Mouse (Mus musculus): Measurements from ENCODE around the gene Gm49405. TPM values are rescaled to one million over a fixed set of nuclear protein-coding genes. Genes with fewer than 3 reads are reported as not detected.

The Gm49405 gene
- polyA plus RNA-seq, 1 experiment from 2014 or later: 0.48 TPM

DNA sequence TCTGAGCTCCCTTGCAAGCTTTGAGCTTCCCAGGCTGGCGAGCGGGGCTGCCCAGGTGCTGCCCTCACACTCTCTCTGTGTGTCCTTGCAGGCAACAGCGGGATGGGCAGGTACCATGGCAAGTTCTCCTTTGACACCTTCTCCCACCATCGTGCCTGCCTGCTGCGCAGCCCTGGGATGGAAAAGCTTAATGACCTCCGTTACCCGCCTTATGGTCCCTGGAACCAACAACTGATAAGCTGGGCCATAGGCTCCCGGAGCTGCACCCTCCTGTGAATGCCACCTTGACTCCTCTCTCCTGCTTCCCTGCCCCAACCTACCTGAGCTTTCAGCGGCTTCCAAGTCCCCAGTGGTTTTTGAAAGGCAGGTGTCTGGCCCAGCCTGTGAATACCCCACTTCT lies 19.5 kb upstream of the Gm49405 start:
- Histone ChIP-seq H3K9ac (ENCODE audit: low read depth, low read length) (no peak overlapping the region), H3K4me3 (ENCODE audit: low read depth, low read length) (no peak overlapping the region), H3K36me3 (ENCODE audit: control insufficient read depth, insufficient read depth) (no peaks in the 10 kb centered on the region), H3K27ac (ENCODE audit: low read length) (no peak overlapping the region), H3K9me3 (replicated peaks; ENCODE audit: control insufficient read depth, low read length) (no peaks in the 10 kb centered on the region), H3K27me3 (ENCODE audit: control insufficient read depth, insufficient read depth, low read depth, low read length) (no peaks in the 10 kb centered on the region), H3K4me1 (ENCODE audit: control insufficient read depth, low read depth, low read length) (peaks cover 11% of the 10 kb centered on the region), H3K4me2 (ENCODE audit: low read depth, low read length) (no peak overlapping the region)
- no peak for ATAC-seq (ENCODE audit: low read depth)
- 68% methylated on average over 9 of the region's 9 CpGs for WGBS (ENCODE audit: insufficient replicate concordance)

GRCm38 (mm10) chr19:3983527-3984200 lies 16.8 kb upstream of the Gm49405 start:
- no peaks in the 10 kb centered on the region for H3K9me3 ChIP-seq (replicated peaks; ENCODE audit: control insufficient read depth, low read length)
- no peak for ATAC-seq (ENCODE audit: low read depth)
- no peaks in the 10 kb centered on the region for H3K36me3 ChIP-seq (ENCODE audit: control insufficient read depth, insufficient read depth)
- no peak overlapping the region for H3K4me2 ChIP-seq (ENCODE audit: low read depth, low read length)
- H3K4me1 ChIP-seq (ENCODE audit: control insufficient read depth, low read depth, low read length): peaks cover 25% of the 10 kb centered on the region
- WGBS (ENCODE audit: insufficient replicate concordance): 61% methylated on average over 9 of the region's 9 CpGs
- H3K4me3 ChIP-seq (ENCODE audit: low read depth, low read length): no peak overlapping the region
- no peaks in the 10 kb centered on the region for H3K27me3 ChIP-seq (ENCODE audit: control insufficient read depth, insufficient read depth, low read depth, low read length)
- no peak overlapping the region for H3K9ac ChIP-seq (ENCODE audit: low read depth, low read length)
- no peak overlapping the region for H3K27ac ChIP-seq (ENCODE audit: low read length)

GRCm38 (mm10) chr19:3985261-3985681 lies 15.2 kb upstream of the Gm49405 start:
- no peaks in the 10 kb centered on the region for H3K27me3 ChIP-seq (ENCODE audit: control insufficient read depth, insufficient read depth, low read depth, low read length)
- ATAC-seq (ENCODE audit: low read depth): peak; percentile 39
- no peak overlapping the region for H3K4me3 ChIP-seq (ENCODE audit: low read depth, low read length)
- no peak overlapping the region; the same call in 1 of the 2 replicates for H3K9ac ChIP-seq (ENCODE audit: low read depth, low read length)
- no peaks in the 10 kb centered on the region for H3K9me3 ChIP-seq (replicated peaks; ENCODE audit: control insufficient read depth, low read length)
- peaks cover 25% of the 10 kb centered on the region for H3K4me1 ChIP-seq (ENCODE audit: control insufficient read depth, low read depth, low read length)
- peak overlapping the region; percentile 51; the same call in 1 of the 2 replicates for H3K27ac ChIP-seq (ENCODE audit: low read length)
- no peaks in the 10 kb centered on the region for H3K36me3 ChIP-seq (ENCODE audit: control insufficient read depth, insufficient read depth)
- no peak overlapping the region for H3K4me2 ChIP-seq (ENCODE audit: low read depth, low read length)
- WGBS (ENCODE audit: insufficient replicate concordance): 15% methylated on average over 8 of the region's 8 CpGs

GRCm38 (mm10) chr19:3986334-3986733 lies 14.1 kb upstream of the Gm49405 start, which contains the start of gene Acy3:
Acy3 (plus strand) TSS chr19:3986570.
- no peaks in the 10 kb centered on the region for H3K9me3 ChIP-seq (replicated peaks; ENCODE audit: control insufficient read depth, low read length)
- peaks cover 25% of the 10 kb centered on the region for H3K4me1 ChIP-seq (ENCODE audit: control insufficient read depth, low read depth, low read length)
- no peak within 1 kb of the TSS; the same call in 1 of the 2 replicates for H3K9ac ChIP-seq (ENCODE audit: low read depth, low read length)
- no peaks in the 10 kb centered on the region for H3K27me3 ChIP-seq (ENCODE audit: control insufficient read depth, insufficient read depth, low read depth, low read length)
- peak within 1 kb of the TSS; percentile 4 for H3K4me2 ChIP-seq (ENCODE audit: low read depth, low read length)
- H3K27ac ChIP-seq (ENCODE audit: low read length): peak within 1 kb of the TSS; percentile 51
- H3K36me3 ChIP-seq (ENCODE audit: control insufficient read depth, insufficient read depth): no peaks in the 10 kb centered on the region
- WGBS (ENCODE audit: insufficient replicate concordance): 12% methylated on average over 8 of the region's 8 CpGs
- H3K4me3 ChIP-seq (ENCODE audit: low read depth, low read length): 0 out of 2 replicates have a peak within 1 kb of the TSS, but pooled peaks have one; percentile 2
- peak; percentile 82 for ATAC-seq (ENCODE audit: low read depth)

- 80% methylated on average over 14 of the region's 14 CpGs for WGBS (ENCODE audit: insufficient replicate concordance)
- Histone ChIP-seq H3K9me3 (replicated peaks; ENCODE audit: control insufficient read depth, low read length) (no peaks in the 10 kb centered on the region), H3K4me3 (ENCODE audit: low read depth, low read length) (no peak overlapping the region), H3K9ac (ENCODE audit: low read depth, low read length) (no peak overlapping the region), H3K27me3 (ENCODE audit: control insufficient read depth, insufficient read depth, low read depth, low read length) (no peaks in the 10 kb centered on the region), H3K4me1 (ENCODE audit: control insufficient read depth, low read depth, low read length) (peaks cover 25% of the 10 kb centered on the region), H3K36me3 (ENCODE audit: control insufficient read depth, insufficient read depth) (no peaks in the 10 kb centered on the region), H3K4me2 (ENCODE audit: low read depth, low read length) (no peak overlapping the region), H3K27ac (ENCODE audit: low read length) (no peak overlapping the region)
- ATAC-seq (ENCODE audit: low read depth): no peak
These were observed 12.4 kb upstream of the Gm49405 start for GRCm38 (mm10) chr19:3988066-3988465.

DNA sequence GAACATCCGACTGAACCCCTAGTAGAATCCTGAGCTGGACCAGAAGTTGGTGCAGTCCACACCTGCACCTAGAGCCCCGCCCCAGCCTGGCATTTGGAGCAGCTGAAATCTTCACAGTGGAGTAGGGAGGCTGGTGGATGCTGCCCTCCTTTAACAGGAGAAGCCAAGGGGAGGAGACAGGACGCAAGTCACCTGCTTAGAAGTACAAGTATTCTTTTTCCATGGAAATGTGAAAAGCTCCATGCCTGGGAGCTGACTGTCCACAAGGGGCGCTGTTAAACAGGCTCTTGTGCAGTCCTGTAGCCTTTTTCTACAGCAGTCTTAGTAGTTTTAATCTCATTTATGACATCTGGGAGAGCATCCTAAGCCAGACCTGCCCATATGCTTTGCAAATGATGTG lies 11.7 kb upstream of the Gm49405 start:
- no peaks in the 10 kb centered on the region for H3K36me3 ChIP-seq (ENCODE audit: control insufficient read depth, insufficient read depth)
- no peak for ATAC-seq (ENCODE audit: low read depth)
- peaks cover 25% of the 10 kb centered on the region for H3K4me1 ChIP-seq (ENCODE audit: control insufficient read depth, low read depth, low read length)
- H3K9me3 ChIP-seq (replicated peaks; ENCODE audit: control insufficient read depth, low read length): no peaks in the 10 kb centered on the region
- H3K4me3 ChIP-seq (ENCODE audit: low read depth, low read length): no peak overlapping the region
- H3K4me2 ChIP-seq (ENCODE audit: low read depth, low read length): no peak overlapping the region
- WGBS (ENCODE audit: insufficient replicate concordance): 80% methylated on average over 4 of the region's 4 CpGs
- H3K27me3 ChIP-seq (ENCODE audit: control insufficient read depth, insufficient read depth, low read depth, low read length): no peaks in the 10 kb centered on the region
- no peak overlapping the region for H3K27ac ChIP-seq (ENCODE audit: low read length)
- H3K9ac ChIP-seq (ENCODE audit: low read depth, low read length): no peak overlapping the region

DNA sequence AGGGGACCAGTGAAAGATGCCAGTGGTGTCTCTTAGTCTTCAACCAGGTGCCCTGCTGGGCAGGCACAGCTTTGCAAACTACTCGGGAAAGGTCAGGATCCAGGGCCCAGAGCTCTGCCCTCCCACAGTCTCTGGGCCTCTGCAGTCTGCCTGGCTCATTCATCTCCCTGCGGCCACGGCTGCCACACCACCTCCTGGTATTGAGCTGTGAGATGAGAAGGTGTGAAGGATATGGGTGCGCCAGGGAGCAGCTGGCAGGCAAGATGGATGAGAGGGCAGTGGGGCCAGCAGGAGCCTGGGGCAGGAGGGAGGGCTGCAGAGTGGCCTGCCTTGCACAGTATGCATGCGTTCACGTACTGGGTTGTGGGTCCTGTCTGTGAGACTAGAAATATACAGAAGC lies 9.6 kb upstream of the Gm49405 start:
- WGBS (ENCODE audit: insufficient replicate concordance): 66% methylated on average over 6 of the region's 6 CpGs
- Histone ChIP-seq H3K4me1 (ENCODE audit: control insufficient read depth, low read depth, low read length) (peaks cover 15% of the 10 kb centered on the region), H3K27ac (ENCODE audit: low read length) (no peak overlapping the region), H3K4me3 (ENCODE audit: low read depth, low read length) (no peak overlapping the region), H3K9ac (ENCODE audit: low read depth, low read length) (no peak overlapping the region), H3K27me3 (ENCODE audit: control insufficient read depth, insufficient read depth, low read depth, low read length) (no peaks in the 10 kb centered on the region), H3K4me2 (ENCODE audit: low read depth, low read length) (no peak overlapping the region), H3K9me3 (replicated peaks; ENCODE audit: control insufficient read depth, low read length) (no peaks in the 10 kb centered on the region), H3K36me3 (ENCODE audit: control insufficient read depth, insufficient read depth) (no peaks in the 10 kb centered on the region)
- ATAC-seq (ENCODE audit: low read depth): no peak

DNA sequence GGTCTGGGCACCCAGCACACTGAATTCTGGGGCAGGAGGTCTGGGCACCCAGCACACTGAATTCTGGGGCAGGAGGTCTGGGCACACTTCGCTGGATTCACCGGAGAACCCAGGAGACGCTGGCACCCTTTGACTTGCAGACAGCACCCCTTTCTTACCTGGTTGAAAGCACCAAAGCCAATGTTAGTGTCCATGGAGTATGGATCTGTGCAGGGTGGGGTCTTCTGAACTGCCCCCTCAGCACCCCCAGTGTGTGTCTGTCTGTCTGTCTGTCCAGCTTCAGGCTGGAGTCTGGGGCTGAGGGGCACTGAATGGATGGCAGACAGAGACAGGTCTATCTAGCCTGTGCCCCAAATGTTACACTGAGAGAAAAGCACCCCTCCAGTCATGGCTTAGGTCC lies 8.9 kb upstream of the Gm49405 start:
- no peak for ATAC-seq (ENCODE audit: low read depth)
- Histone ChIP-seq H3K4me2 (ENCODE audit: low read depth, low read length) (no peak overlapping the region), H3K4me1 (ENCODE audit: control insufficient read depth, low read depth, low read length) (peaks cover 7% of the 10 kb centered on the region; the same call in 1 of the 2 replicates), H3K27me3 (ENCODE audit: control insufficient read depth, insufficient read depth, low read depth, low read length) (no peaks in the 10 kb centered on the region), H3K36me3 (ENCODE audit: control insufficient read depth, insufficient read depth) (no peaks in the 10 kb centered on the region), H3K9me3 (replicated peaks; ENCODE audit: control insufficient read depth, low read length) (no peaks in the 10 kb centered on the region), H3K9ac (ENCODE audit: low read depth, low read length) (no peak overlapping the region), H3K4me3 (ENCODE audit: low read depth, low read length) (no peak overlapping the region), H3K27ac (ENCODE audit: low read length) (no peak overlapping the region)
- WGBS (ENCODE audit: insufficient replicate concordance): 89% methylated on average over 3 of the region's 3 CpGs

DNA sequence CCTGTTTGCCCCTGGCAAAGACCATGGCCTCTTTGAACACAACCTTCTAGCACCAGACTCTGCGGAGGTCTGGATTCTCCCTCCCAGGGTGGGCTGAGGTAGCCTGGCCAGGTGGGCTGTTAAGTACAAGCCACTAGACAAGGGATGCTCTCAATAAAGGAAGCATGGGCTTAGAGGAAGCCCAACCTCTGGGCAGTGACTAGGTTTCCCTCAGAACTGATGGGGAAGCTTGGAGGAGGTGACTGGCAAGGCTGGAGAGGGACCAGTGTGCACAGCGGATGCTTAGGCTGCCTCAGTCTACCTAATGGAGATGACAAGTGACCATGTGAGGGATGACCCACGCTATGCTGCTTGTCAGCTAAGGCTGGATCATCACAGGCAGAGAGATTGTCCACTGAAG lies 8.5 kb upstream of the Gm49405 start:
- Histone ChIP-seq H3K9me3 (replicated peaks; ENCODE audit: control insufficient read depth, low read length) (no peaks in the 10 kb centered on the region), H3K4me1 (ENCODE audit: control insufficient read depth, low read depth, low read length) (0 out of 2 replicates have a peak, but pooled peaks cover 3% of the 10 kb centered on the region), H3K36me3 (ENCODE audit: control insufficient read depth, insufficient read depth) (no peaks in the 10 kb centered on the region), H3K4me2 (ENCODE audit: low read depth, low read length) (no peak overlapping the region), H3K27ac (ENCODE audit: low read length) (no peak overlapping the region), H3K9ac (ENCODE audit: low read depth, low read length) (no peak overlapping the region), H3K27me3 (ENCODE audit: control insufficient read depth, insufficient read depth, low read depth, low read length) (no peaks in the 10 kb centered on the region), H3K4me3 (ENCODE audit: low read depth, low read length) (no peak overlapping the region)
- no peak for ATAC-seq (ENCODE audit: low read depth)
- WGBS (ENCODE audit: insufficient replicate concordance): 53% methylated on average over 3 of the region's 3 CpGs
